ENCODE assay signal across 1 mouse cellular context in the genomic region with DNA sequence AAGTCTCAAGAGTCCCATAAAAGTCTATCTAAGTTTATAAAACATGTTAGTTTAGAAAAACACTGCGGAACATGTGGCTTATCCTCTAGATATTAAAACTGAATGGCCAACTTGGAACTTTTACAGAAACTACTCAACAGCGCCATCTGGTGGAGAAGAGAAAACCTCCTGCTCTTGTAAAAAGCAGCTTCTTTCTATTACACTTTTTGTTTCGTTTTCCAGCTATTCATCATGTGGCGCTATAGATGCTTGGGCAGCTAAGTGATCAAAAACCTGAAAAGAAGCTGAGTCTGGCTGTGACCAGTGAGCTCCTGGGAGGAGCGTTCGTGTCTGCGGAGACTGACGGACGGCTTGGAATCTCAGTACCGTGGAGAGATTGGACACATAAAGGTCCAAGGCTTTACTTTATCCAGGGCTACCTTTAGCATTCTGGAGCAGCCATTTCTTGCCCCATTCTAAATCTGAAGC.
TF ChIP-seq lines count a peak whose summit lies in the region.

No protein-coding gene starts in this region.

TF ChIP-seq in CH12.LX, 34 proteins besides CTCF, POLR2A, EP300 and RAD21 (continued from another document):
- TF ChIP-seq GABPA (IDR thresholded peaks at IDR 0.05; ENCODE audit: insufficient replicate concordance, low read depth, low read length) (no peak), NRF1 (IDR thresholded peaks at IDR 0.05; ENCODE audit: low read depth, low read length) (no peak), SIN3A (IDR thresholded peaks at IDR 0.05; ENCODE audit: low read length) (0 out of 2 replicates have a peak, but pooled peaks have one; percentile 36), ZMIZ1 (IDR thresholded peaks at IDR 0.05; ENCODE audit: low read depth, low read length) (no peak), E2F4 (IDR thresholded peaks at IDR 0.05; ENCODE audit: insufficient replicate concordance, low read depth, low read length) (no peak), USF2 (conservative IDR thresholded peaks at IDR 0.05; ENCODE audit: low read depth, low read length) (no peak), ZKSCAN1 (IDR thresholded peaks at IDR 0.05; ENCODE audit: borderline replicate concordance, low read depth, low read length) (no peak), JUN (IDR thresholded peaks at IDR 0.05; ENCODE audit: insufficient read depth, low read depth, low read length) (no peak; the same call in 1 of the 2 replicates), ZNF384 (IDR thresholded peaks at IDR 0.05; ENCODE audit: low read depth, low read length) (no peak), CHD1 (IDR thresholded peaks at IDR 0.05; ENCODE audit: low read depth, low read length) (no peak), KAT2A (IDR thresholded peaks at IDR 0.05; ENCODE audit: insufficient replicate concordance, low read length) (no peak), MXI1 (IDR thresholded peaks at IDR 0.05; ENCODE audit: low read depth, low read length) (0 out of 2 replicates have a peak, but pooled peaks have one; percentile 38), UBTF (IDR thresholded peaks at IDR 0.05; ENCODE audit: low read depth, low read length) (no peak), PAX5 (IDR thresholded peaks at IDR 0.05; ENCODE audit: low read length) (no peak), NELFE (IDR thresholded peaks at IDR 0.05; ENCODE audit: low read depth, low read length) (no peak), USF1 (IDR thresholded peaks at IDR 0.05; ENCODE audit: low read depth, low read length) (no peak), RCOR1 (conservative IDR thresholded peaks at IDR 0.05; ENCODE audit: low read depth, low read length) (no peak), ZC3H11A (IDR thresholded peaks at IDR 0.05; ENCODE audit: low read depth, low read length) (peak; percentile 77), MAZ (IDR thresholded peaks at IDR 0.05; ENCODE audit: low read depth, low read length) (no peak), MAFK (IDR thresholded peaks at IDR 0.05; ENCODE audit: insufficient replicate concordance, low read length) (no peak), IRF4 (IDR thresholded peaks at IDR 0.05; ENCODE audit: low read depth, low read length) (peak; percentile 55)
